Mouse (Mus musculus) forebrain, embryonic 15.5 days (tissue): ENCODE measurements around the gene Ccdc115. TPM values are rescaled to one million over a fixed set of nuclear protein-coding genes. Genes with fewer than 3 reads are reported as not detected.
"Not testable (repeated sequence)": the region's sequence is repeated elsewhere in the genome, so short reads cannot be mapped to it uniquely, and the experiment has no call there.

Experiments used
- ATAC-seq: fragments of 200-750 bp; cut with Nextera tagmentation; replicated peaks from 2 replicates; pipeline ENCODE4 v1.8.0; 2017; ENCODE audit warnings: mild to moderate bottlenecking, moderate TSS enrichment, moderate library complexity
- H3K27ac ChIP-seq: fragments of 300-500 bp; sonication (generic); replicated peaks from 2 replicates; pipeline ENCODE4 v1.5.1; 2015; ENCODE audit warnings: mild to moderate bottlenecking, inconsistent platforms
- H3K27me3 ChIP-seq: fragments of 300-500 bp; sonication (generic); 2 replicates; pipeline ENCODE4 v1.6.1; 2015; ENCODE audit warnings: inconsistent platforms
- H3K36me3 ChIP-seq: fragments of 300-500 bp; sonication (generic); 2 replicates; pipeline ENCODE4 v1.6.1; 2015; ENCODE audit warnings: mild to moderate bottlenecking, inconsistent platforms
- H3K4me1 ChIP-seq: fragments of 300-500 bp; sonication (generic); 2 replicates; pipeline ENCODE4 v1.6.1; 2015; ENCODE audit warnings: inconsistent platforms
- H3K4me2 ChIP-seq: fragments of 300-500 bp; sonication (generic); replicated peaks from 2 replicates; pipeline ENCODE4 v1.6.1; 2015; ENCODE audit warnings: mild to moderate bottlenecking, inconsistent platforms
- H3K4me3 ChIP-seq: fragments of 300-500 bp; sonication (generic); 2 replicates; pipeline ENCODE4 v1.5.1; 2015; ENCODE audit warnings: mild to moderate bottlenecking, inconsistent platforms
- H3K9ac ChIP-seq: fragments of 300-500 bp; sonication (generic); replicated peaks from 2 replicates; pipeline ENCODE4 v1.6.1; 2015; ENCODE audit warnings: mild to moderate bottlenecking, inconsistent platforms
- H3K9me3 ChIP-seq: fragments of 300-500 bp; sonication (generic); 2 replicates; pipeline ENCODE4 v1.6.1; 2016; ENCODE audit warnings: inconsistent platforms
- WGBS: fragments of 180-500 bp; shearing (Covaris S2); methylation state at CpG from one replicate; pipeline ENCODE4 v1.1.7; 2015; ENCODE audit warnings: mixed read lengths; 5-methylcytosine and 5-hydroxymethylcytosine counted together
- polyA plus RNA-seq: library from polyadenylated mRNA; unstranded; fragments of >200 nt; fragmentation: Nextera tagmentation; extraction: Ambion mirVana; gene quantifications from 2 replicates; pipeline ENCODE4 v1.2.1, GENCODE M21; 2015

The Ccdc115 gene
- polyA plus RNA-seq, 1 experiment from 2014 or later = 70.9 TPM

GRCm38 (mm10) chr1:34465445-34465844 lies 26.0 kb upstream of the Ccdc115 start:
- Histone ChIP-seq H3K4me1 (no peaks in the 10 kb centered on the region), H3K9me3 (no peaks in the 10 kb centered on the region), H3K36me3 (no peaks in the 10 kb centered on the region), H3K9ac (no peak overlapping the region), H3K4me2 (no peak overlapping the region), H3K27me3 (0 out of 2 replicates have a peak, but pooled peaks cover 7% of the 10 kb centered on the region), H3K4me3 (no peak overlapping the region), H3K27ac (no peak overlapping the region)
- no peak for ATAC-seq
- 87% methylated on average over 6 of the region's 6 CpGs for WGBS

DNA sequence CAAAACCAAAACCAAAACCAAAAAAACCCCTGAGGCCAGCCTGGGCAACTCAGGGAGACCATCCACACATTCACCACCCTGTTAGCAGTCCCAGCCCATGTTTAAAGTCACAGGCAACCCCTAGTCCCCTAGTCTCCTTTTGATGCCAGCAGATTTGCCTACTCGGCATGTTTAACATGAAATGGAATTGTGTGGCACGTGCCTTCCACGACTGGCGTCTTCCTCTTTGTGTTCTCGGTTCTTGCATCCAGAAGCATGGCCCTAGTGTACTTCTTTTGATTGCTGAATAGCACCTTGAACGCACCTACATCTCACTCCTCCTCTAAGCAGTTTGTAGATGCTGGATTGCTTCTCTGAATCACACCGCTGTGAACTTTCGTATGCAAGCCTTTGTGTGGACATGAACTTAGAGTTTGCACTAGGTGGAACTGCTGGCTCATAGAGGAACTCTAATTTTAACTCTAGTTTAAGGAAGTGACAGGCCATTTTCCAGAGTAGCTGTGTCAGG lies 24.9 kb upstream of the Ccdc115 start:
- H3K27me3 ChIP-seq = peaks cover 12% of the 10 kb centered on the region; the same call in 1 of the 2 replicates
- H3K9me3 ChIP-seq = no peaks in the 10 kb centered on the region
- no peak overlapping the region for H3K4me2 ChIP-seq
- no peak for ATAC-seq
- H3K4me1 ChIP-seq = peaks cover 6% of the 10 kb centered on the region
- H3K36me3 ChIP-seq = no peaks in the 10 kb centered on the region
- H3K27ac ChIP-seq = no peak overlapping the region
- WGBS = 87% methylated on average over 8 of the region's 8 CpGs
- H3K9ac ChIP-seq = no peak overlapping the region
- H3K4me3 ChIP-seq = no peak overlapping the region

DNA sequence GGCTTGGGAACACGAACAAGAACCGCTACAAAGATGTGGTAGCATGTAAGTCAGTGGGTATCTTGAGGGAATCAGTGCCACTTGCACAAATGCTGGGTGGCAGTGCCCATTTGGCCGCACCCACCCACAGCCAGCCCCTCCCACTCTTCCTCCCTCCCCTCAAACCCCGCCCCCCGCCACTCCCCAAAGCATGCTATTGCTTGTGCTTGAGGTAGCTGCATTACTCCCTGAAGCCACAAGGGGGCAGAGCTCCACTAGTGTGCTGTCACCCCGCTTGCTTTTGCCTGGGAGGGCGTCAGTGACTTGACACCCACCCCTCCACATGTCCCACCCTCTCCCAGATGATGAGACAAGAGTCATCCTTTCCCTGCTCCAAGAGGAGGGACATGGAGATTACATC lies 23.3 kb upstream of the Ccdc115 start:
- Histone ChIP-seq H3K4me1 (peaks cover 11% of the 10 kb centered on the region), H3K9ac (no peak overlapping the region), H3K4me2 (no peak overlapping the region), H3K4me3 (no peak overlapping the region), H3K9me3 (no peaks in the 10 kb centered on the region), H3K27ac (no peak overlapping the region), H3K27me3 (peaks cover 26% of the 10 kb centered on the region), H3K36me3 (no peaks in the 10 kb centered on the region)
- no peak for ATAC-seq
- 16% methylated on average over 7 of the region's 7 CpGs for WGBS

DNA sequence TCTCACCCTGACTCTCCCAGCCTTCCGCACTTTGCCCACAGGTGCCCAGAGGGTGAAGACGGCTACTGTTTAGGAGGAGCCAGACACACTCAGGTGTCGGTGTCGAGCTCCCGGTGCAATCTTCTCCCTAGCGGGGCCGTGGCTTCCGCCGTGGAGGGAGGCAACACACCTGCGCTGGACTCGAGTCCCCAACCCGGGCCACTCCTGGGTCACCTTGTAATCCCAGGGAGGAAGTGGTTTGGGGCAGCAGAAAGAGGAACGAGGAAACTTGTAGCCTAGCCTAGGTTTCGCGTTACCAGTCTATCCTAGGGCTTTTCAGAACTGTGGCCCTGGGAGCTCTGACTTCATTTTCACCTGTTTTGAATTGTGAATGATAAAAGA lies 20.6 kb upstream of the Ccdc115 start:
- Histone ChIP-seq H3K36me3 (no peaks in the 10 kb centered on the region), H3K4me3 (peak overlapping the region; percentile 63), H3K9ac (peak overlapping the region; percentile 44), H3K27ac (no peak overlapping the region), H3K4me1 (peaks cover 11% of the 10 kb centered on the region), H3K9me3 (no peaks in the 10 kb centered on the region), H3K27me3 (peaks cover 33% of the 10 kb centered on the region), H3K4me2 (peak overlapping the region; percentile 94)
- 1% methylated on average over 15 of the region's 15 CpGs for WGBS
- peak; percentile 51 for ATAC-seq

- Histone ChIP-seq H3K4me2 (peak within 1 kb of the TSS; percentile 94), H3K27ac (no peak within 1 kb of the TSS), H3K27me3 (peaks cover 33% of the 10 kb centered on the region), H3K36me3 (no peaks in the 10 kb centered on the region), H3K4me3 (peak within 1 kb of the TSS; percentile 63), H3K4me1 (peaks cover 11% of the 10 kb centered on the region), H3K9me3 (no peaks in the 10 kb centered on the region), H3K9ac (peak within 1 kb of the TSS; percentile 44)
- under 1% methylated on average over 48 of the region's 48 CpGs for WGBS
- ATAC-seq = peak; percentile 92
These were observed 20.0 kb upstream of the Ccdc115 start, which contains the start of gene Ptpn18 for GRCm38 (mm10) chr1:34459284-34460060. TSS of gene Ptpn18 (plus strand) at chr1:34459762.

DNA sequence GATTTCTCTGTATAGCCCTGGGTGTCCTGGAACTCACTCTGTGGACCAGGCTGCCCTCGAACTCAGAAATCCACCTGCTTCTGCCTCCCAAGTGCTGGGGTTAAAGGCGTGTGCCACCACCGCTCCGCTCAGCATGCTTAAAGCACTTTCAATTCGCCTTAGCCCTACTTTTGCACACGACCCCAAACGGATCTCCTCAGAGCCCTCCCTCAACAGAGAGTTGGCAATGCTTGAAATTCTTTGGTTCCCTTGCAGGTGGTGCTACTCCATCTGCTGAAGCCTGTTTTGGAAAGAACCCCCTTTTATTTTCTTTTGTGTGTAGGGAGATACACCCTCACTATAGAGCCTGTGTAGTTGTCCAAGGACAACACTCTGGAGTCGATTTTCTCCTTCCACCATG lies 19.0 kb upstream of the Ccdc115 start:
- Histone ChIP-seq H3K4me2 (no peak overlapping the region), H3K27me3 (peaks cover 33% of the 10 kb centered on the region)
- WGBS = 33% methylated on average over 8 of the region's 8 CpGs

DNA sequence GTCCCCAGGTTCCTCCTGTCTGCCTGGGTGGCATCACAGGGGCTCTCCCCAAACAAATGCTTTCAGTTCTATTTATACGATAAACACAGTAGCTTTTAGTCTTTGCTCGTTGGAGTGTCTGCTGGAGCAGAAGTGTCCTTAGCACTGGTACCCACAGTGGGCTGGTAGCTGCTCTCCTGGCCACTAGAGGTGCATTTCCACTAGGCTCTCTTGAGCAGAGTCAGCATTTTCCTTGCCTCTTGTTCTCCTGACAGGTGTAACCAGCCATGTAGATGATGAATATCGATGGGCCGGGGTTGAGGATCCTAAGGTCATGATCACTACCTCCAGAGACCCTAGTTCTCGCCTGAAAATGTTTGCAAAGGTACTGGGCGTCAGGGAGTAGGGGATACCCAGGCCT lies 3.7 kb upstream of the Ccdc115 start:
- H3K4me2 ChIP-seq = no peak overlapping the region
- H3K27ac ChIP-seq = no peak overlapping the region
- H3K4me1 ChIP-seq = peaks cover 24% of the 10 kb centered on the region
- peaks cover 45% of the 10 kb centered on the region for H3K36me3 ChIP-seq
- ATAC-seq = no peak
- no peak overlapping the region for H3K9ac ChIP-seq
- 96% methylated on average over 6 of the region's 6 CpGs for WGBS
- H3K9me3 ChIP-seq = no peaks in the 10 kb centered on the region
- no peak overlapping the region for H3K4me3 ChIP-seq
- H3K27me3 ChIP-seq = no peaks in the 10 kb centered on the region

More for the DNA sequence above, 19.0 kb upstream of the Ccdc115 start:
- H3K9me3 ChIP-seq = no peaks in the 10 kb centered on the region
- no peaks in the 10 kb centered on the region for H3K36me3 ChIP-seq
- no peak overlapping the region for H3K4me3 ChIP-seq
- H3K9ac ChIP-seq = no peak overlapping the region
- no peak for ATAC-seq
- no peak overlapping the region for H3K27ac ChIP-seq
- H3K4me1 ChIP-seq = peaks cover 11% of the 10 kb centered on the region

DNA sequence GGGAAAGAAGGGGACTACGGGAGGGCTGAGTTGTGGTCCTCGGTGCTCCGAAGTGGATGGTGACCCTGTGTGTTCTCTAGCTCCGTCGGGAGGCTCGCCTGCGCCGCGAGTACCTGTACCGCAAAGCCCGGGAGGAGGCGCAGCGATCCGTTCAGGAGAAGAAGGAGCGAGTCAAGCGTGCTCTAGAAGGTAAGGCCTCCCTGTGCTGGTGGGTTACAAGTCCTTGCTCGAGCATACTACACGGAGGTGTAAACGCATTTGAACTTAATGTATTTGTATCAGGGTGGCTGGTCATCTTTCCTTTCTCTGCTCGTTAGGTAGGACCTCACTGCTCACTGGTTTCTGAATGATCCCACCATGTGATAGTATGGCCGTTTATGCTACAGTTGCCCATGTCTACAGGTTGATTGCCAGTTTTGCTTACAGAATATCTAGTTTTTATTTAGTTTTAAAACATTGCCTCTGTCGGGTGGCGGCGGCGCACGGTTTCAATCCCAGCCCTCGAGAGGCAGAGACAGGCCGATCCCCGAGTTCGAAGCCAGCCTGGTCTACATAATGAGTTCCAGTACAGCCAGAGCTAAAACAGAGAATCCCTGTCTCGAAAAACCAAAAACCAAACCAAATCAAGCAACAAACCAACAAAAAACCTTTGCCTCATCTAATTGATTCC lies 624 bp upstream of the Ccdc115 start:
- ATAC-seq = peak; percentile 42; the same call in 1 of the 2 replicates
- peak overlapping the region; percentile 51 for H3K9ac ChIP-seq
- peak overlapping the region; percentile 78 for H3K27ac ChIP-seq
- peak overlapping the region; percentile 61 for H3K4me2 ChIP-seq
- WGBS = 9% methylated on average over 31 of the region's 31 CpGs
- no peaks in the 10 kb centered on the region for H3K9me3 ChIP-seq
- peaks cover 25% of the 10 kb centered on the region for H3K4me1 ChIP-seq
- no peaks in the 10 kb centered on the region for H3K27me3 ChIP-seq
- H3K36me3 ChIP-seq = peaks cover 32% of the 10 kb centered on the region
- peak overlapping the region; percentile 70 for H3K4me3 ChIP-seq

DNA sequence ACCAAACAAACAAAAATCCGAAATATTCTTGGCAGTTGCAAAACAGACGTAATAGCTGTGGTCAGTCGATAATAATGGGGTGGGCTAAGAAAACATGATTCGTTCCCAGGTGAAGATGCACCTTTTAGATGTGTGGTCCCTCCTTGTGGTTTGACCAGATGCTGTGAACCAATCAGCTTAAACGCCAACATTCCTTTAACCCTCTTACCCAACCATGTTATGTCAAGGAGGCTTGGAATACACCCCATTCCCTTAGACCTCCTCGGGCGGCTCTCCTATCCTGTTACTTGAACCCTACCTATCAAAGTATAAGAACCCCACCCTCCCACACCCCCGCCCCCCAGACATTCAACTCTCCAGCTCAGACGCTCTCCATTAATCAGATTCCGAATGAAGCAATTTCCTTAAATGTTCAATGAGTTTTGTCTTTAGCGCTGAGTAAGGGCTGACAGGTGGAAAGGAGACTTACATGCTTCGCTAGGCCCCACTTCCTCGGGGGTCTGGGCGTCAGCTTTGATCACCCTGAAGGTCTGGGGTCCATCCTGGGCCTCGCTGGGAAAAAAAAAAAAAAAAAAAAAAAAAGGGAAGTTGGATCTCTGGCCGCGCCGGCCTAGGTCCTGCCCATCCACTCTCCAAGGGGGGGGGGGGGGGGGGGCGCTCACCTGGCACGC lies 956 bp downstream of the Ccdc115 start:
- Histone ChIP-seq H3K9me3 (no peaks in the 10 kb centered on the region), H3K27me3 (no peaks in the 10 kb centered on the region), H3K4me1 (peaks cover 33% of the 10 kb centered on the region), H3K9ac (peak overlapping the region; percentile 51), H3K4me3 (peak overlapping the region; percentile 70), H3K36me3 (peaks cover 16% of the 10 kb centered on the region), H3K4me2 (peak overlapping the region; percentile 83), H3K27ac (no peak overlapping the region)
- WGBS = 44% methylated on average over 15 of the region's 20 CpGs
- ATAC-seq = no peak

DNA sequence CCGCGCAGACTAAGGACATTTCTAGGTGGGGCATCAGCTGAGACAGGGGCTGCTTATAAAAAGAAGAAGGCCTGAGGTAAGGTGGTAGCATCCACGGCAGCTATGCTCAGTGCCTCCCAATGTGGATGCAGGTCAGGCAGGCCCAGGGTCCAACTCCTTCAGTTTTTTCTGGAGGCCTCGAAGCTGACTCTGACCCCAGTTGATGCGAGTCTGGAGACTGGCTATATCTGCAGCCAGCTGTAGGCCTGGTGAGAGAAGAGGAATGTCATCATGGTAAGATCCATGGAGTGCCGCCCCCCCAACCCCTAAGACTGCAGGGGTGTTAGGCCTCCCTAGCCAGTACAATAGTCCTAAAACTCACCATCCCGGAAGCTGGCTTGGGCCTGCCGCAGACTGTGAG lies 2.1 kb downstream of the Ccdc115 start:
- H3K9me3 ChIP-seq, H3K9ac ChIP-seq, ATAC-seq, H3K27ac ChIP-seq, H3K4me3 ChIP-seq, H3K4me2 ChIP-seq, H3K27me3 ChIP-seq, H3K36me3 ChIP-seq: not testable (repeated sequence)
- WGBS = 97% methylated on average over 8 of the region's 8 CpGs
- peaks cover 44% of the 10 kb centered on the region for H3K4me1 ChIP-seq

- no peak overlapping the region for H3K9ac ChIP-seq
- H3K4me2 ChIP-seq = no peak overlapping the region
- H3K9me3 ChIP-seq = 0 out of 2 replicates have a peak, but pooled peaks cover 5% of the 10 kb centered on the region
- 85% methylated on average over 3 of the region's 3 CpGs for WGBS
- peaks cover 43% of the 10 kb centered on the region for H3K4me1 ChIP-seq
- no peak overlapping the region for H3K27ac ChIP-seq
- no peaks in the 10 kb centered on the region for H3K27me3 ChIP-seq
- 0 out of 2 replicates have a peak, but pooled peaks cover 4% of the 10 kb centered on the region for H3K36me3 ChIP-seq
- ATAC-seq = no peak
- no peak overlapping the region for H3K4me3 ChIP-seq
These were observed 3.1 kb downstream of the Ccdc115 start for GRCm38 (mm10) chr1:34436374-34436773.
